Mouse (Mus musculus): ENCODE results near the gene Pcsk5.

The Pcsk5 gene

DNA sequence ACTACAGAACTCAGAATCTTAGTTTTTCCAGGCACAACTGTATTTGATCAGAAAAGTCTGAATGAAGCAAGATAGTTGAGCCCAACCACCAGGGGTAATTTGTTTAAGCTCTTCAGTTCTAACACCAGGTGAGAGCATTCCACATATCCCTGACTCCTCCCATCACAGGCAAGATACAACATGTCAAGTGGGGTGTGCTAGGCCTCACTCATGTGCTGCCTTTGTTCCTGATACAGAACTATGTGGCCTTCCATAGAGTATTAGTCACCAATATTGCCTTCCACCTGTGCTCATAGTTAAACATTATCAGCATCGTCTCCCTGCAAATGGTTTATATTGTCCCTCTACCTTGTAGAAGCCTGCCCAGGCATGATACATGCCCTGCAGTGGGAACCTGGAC lies 36.6 kb downstream of the Pcsk5 start:
- DNase-seq = no peak

DNA sequence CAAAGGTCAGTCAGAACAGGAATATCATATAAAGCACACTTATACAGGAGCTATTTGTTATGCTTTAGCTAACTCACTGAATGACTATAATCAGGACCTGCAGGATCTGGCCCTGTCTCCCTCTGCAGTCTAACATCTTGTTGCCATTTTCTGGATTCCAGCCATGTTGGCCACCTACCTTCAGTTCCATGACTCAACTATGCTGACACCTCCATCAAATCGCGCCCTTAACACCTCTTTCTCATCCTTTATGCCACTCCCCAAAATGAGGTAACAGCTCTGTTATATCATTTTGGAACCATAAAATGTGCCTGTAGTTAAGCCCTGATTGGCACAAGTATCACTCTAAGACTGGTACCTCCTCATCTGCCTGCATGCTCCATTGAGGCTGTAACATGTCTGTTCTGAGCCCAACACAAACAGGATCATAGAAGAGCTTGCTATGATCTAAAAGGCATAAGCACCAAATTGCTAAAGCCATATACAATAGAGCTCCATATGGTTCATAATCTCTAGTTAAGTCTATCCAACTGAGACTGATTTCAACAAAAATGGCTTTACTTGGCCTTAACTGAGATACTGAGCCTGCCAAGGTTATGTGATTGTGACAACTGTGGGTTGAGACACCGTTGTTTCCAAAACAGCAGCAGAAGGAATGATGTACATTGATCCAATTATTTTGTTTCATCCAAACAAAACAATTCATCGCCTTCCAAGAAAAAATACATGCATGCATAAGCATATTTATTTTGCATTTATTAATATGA lies 37.8 kb downstream of the Pcsk5 start:
- no peak for DNase-seq

DNA sequence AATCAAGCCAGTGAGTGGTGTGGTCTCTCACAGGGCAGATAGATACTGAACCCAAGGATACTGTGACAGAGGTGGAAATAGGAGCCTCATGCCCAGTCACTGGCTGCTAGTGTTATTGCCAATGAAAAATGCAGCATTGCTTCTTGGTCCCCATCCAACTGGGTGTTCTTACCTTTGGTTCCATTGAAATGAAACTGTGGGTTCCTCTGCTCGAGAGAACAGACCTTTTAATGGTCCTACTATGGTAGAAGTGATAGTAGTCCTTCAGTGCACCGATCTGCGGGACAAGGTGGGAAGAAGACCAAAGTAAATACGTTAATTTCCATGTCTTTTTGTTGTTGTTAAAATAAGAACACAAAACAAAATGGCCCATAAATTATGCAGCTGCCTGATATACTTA lies 44.0 kb downstream of the Pcsk5 start:
- DNase-seq = no peak

DNA sequence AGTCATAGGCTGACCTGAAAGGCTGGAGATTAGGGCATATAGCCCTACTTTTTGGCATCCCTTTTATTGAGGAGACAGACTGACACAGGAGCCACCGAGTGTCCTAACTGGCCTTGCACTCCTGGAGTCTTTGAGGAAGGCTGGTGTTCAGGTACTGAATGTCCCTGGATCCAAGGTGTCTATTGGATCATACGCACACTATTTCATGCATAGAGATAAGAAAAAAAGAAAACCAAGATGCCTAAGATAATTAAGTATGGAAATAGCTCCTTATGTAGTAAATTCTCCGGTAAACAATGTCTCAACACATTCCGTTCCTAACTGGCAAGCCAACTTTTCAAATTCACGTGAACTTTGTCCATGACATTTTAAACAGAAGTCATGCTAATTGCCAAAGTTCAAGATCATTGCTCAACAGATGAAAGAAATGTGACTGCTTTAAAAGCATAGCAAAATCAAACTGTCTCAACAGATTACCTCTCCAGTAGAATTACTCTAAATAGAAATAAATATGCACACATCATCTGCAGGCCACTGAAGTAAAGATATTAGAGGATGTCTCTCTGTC lies 45.9 kb downstream of the Pcsk5 start:
- DNase-seq = no peak

DNA sequence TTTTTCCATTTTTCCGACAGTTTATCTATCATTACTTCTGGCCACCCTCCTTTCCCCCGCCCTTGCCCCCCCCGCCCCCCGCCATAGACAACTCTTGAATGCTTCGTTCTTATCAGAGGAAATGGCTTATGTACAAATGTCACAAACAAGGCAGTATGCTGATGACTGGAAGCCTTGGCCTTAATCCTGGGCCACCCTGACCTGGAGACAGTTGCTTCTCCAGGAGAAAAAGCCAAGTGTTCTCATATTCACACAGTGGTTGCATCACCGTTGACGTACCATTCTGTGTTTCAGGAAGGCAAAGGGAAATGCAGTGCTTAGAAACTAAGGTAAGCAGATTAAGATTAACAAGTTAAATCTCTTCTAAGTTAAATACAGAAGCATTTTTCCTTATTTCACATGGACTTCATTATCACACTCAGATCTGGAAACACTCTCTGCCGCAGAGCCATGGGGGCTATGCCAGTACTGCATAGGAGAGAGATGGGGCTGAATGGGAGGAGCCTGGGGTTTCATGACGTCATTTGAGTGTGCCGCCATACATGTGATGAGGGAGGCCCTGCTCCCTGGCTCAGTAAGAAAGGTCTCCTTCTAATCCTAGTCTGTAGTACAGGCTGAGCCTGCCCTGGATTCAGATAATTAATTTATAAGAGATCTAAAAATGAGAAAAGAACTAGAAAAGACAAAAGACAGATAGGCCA lies 48.7 kb downstream of the Pcsk5 start:
- DNase-seq = no peak

DNA sequence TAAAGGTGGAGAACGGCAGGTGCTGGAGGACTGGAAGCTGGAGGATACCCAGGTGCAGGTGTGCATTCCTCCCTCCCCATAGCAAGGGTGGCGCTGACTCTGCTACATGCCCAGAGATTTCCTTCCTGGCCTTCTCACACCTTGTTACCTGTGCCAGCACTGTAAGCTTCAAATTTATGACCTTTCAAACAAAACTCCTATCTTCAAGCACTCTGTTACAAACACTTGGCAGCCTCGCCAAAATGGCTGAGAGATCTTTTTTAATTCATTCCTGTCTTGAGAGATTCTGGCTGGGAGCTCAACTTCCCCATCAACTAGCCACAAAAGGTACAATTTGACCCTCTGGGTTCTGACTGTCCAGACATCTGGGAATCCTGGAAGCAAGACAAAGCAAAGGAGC lies 50.7 kb downstream of the Pcsk5 start:
- no peak for DNase-seq

DNA sequence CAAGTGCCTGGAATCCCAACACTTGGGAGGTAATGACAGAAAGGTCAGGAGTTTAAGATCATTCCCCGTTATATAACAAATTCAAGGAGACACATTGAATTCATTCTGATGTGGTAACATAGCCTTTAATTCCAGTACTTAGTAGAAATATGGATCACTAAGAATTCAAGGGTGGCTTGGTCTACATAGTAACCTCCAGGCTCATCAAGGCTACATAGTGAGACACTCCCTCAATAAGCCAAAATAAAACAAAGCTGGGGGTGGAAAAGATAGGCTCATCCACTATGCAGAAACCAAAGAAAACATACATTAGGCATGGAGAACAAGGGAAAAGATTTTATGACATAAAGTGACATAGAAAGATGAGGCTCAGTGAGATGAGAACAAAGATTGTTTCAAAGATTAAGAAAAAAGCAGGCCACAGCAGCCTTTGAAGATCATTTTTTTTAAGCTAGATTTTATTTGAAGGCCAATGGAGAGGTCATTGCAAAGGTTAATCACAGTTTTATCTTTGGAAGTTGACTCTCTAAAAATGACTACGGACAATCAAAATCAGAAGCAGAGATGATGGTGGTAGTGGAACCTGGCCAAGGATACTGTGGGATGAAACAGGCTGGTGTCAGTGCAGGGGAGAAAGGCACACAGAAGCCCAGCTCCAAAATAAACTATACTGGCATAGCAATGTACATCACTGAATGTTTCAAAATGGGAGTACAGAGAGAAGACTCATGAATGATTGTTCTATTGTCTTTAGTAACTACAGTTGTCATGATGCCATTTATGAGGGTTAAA lies 52.8 kb downstream of the Pcsk5 start:
- no peak for DNase-seq

DNA sequence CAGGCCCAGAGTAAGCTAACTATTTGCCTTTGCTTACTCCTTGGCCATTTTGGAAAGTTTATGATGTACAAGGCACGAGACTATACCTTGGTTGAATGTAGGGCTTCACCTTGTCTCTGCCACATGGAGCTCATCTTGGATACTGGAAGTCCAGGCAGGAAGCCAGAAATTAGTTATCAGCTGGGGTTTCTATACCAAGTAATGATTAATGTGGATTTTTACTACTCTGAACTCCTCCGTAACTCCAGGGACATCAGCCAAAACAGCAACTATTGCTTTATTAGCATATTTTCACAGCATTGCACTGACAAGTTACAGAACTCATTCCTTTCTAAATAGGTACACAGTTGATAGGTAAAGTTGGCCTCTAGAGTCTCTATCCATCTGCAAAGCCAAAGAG lies 54.2 kb downstream of the Pcsk5 start:
- DNase-seq = no peak

DNA sequence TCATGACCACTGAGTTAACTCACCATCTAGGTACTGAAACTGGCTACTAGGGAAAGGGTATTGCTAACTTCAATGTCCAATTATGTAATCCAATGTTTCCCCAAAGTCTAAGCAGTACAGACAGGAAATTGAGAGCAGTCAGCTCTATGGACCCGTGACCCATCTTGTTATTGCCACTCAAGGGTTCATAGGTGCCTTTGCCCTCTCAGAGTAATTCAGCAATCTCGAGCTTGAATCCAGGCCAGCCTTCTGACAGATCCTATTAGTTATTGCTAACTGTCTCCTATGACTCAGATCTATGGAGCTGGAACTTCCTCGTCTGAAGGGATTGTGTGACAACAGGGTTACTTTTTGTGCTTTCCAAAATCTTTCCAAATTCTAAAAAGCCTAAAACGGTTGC lies 56.1 kb downstream of the Pcsk5 start:
- no peak for DNase-seq

DNA sequence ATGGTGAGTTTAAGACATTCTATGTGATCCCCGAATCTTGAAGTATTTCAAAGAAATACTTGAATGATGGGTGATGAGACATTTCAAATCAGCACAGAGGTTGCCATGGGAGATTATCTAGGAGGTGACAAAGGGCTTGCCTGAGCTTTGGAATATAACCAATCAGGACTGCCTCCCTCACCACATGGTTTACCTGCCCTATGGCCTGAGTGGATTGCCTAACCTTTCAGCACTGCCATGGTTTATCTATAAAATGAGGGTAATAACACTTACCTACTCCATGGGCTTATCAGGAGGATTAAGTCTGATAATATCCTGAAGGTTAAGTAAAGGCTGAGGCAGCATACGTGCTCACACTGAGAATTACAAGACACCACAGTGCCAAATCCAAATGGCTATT lies 61.5 kb downstream of the Pcsk5 start:
- no peak for DNase-seq

DNA sequence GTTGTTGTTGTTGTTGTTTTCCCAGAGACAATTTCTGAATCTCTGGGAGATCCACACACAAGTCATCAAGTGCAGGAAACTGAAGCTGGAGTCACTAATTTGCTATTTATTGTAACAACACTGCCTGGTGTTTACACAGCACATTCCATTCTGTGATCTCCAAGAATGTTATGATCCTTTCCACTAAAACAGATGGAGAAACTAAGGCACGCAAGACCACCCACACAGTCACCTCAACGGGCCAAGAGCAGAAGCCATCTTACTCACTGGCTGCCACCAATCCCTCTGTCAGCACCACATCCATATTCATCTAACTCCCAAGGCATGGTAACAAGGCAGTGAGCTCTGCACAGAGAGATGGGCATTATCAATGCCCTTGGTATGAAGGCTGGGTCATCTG lies 62.3 kb downstream of the Pcsk5 start:
- no peak for DNase-seq

DNA sequence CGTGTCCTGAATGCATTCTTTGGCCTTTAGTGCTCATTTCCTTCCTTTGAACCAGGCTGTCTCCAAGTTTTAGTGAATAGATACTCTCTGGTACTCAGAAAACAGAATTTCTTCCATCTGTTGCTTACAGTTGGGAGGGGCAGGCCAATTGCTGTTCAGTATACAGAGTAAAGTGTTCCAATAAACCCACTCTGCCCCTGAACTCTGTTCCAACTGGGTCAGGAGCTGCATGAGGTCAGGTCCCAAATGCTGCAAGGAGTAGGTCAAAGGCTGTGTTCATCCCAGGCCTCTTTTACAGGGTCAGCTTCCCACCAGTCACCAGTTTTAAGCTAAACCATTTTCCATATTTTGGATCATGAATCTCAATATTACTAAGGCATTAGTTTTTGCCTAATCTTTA lies 63.4 kb downstream of the Pcsk5 start:
- no peak for DNase-seq

DNA sequence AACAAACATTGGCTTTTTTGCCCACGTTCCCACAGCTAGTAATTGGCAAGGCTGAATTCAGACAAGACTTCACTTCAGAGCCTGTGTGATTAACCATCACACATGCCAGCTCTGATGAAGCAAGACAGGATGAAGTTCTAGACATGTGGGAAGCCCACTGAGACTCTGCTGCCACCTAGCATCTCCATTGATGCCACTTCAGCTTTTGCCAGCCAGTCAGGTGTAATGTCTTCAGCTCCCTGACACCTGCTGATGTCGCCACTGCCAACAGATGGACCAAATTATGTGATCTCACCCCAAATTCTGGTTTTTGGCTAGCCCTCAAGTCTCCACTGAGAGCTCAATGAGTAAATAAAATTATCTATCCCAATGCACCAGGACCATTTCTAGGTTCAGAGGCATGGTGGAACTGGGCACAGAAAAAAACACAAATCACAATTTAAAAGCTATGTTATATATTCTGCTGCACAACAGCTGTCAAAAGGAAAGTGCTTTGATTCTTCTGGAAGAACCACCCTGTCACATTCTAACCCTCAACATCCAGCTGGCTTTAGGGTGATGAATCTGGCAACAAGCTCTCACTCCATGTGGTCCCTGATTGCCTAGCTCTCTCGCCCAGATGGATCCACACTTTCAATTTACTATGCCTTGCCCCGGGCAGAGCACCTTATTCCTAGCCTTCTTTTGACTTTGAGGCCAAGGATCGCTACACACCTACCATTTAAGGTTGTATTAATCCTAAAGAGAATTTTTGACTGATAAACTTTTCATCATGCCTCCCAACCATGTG lies 67.6 kb downstream of the Pcsk5 start:
- peak; percentile 11 for DNase-seq

DNA sequence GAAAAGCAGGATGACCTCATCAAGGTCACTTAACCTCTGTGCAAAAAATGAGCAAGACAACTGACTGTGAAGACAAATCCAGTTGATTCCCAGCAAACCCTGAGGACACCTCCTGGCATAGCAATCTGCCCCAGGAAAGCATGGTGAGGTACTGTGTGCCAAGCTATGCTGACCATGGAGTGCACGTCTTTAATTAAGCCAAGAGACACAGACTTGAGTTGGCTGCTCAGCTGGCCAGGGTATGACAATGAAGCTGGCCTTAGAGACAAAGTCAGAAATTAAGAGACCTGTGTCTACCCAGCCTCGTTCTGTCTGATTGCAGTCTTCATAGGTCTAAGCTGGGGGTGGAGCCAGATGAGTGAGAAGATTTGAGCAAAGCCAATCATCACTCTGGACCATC lies 72.4 kb downstream of the Pcsk5 start:
- DNase-seq = no peak

DNA sequence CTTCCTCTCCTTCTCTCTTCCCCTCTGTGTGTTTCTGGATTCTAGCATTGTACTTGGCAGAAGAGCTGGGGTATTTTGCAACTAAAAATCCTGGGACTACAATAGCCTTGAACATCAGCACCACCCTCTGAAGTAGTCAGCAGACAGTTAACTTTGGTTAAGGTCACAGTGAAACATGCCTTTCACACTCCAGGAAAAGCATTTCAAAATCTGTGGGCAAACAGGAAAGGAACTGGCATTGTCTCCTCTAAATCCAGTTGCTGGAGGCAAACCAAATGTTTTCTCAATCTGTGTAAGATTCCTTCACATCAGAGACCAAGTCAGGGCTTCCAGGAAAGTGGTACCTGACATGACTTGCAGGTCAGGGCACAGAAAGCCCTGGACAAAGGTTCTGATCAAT lies 74.7 kb downstream of the Pcsk5 start:
- DNase-seq = no peak

DNA sequence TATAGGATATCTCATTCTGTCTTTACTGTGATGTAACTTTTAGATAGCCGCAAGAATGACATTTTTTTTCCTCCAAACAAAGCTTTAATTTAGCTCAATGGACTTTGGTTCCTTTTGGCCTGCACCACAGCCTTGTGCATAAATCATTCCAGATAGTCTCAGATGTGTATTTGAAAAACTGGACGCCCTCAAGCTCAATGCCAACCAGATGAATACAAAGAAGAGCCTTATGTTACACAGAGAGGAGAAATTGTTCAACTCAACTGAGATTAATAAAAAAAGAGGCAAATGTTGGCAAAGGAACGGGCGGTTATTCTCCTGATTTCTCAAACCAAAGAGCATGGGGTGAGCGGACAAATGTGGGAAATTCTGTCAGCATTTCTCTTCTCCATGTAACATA lies 75.8 kb downstream of the Pcsk5 start:
- DNase-seq = no peak

DNA sequence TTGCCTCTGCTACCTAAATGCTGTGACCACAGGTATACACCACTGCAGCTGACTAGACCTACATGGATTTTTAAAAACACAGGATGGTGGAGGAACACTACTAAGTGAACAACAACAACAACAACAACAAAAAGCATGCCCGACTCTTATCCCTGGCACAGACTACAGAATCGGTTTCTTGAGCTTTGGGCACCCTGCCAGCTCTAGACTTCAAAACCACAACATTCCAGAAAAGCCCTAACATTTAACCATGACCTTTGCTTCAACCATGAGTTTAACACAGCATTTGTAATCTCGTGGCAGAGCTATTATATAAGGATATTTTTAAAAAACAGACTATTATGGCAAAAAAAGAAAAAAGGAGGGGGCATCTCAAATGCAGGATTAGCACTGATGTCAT lies 84.6 kb downstream of the Pcsk5 start:
- no peak for DNase-seq

DNA sequence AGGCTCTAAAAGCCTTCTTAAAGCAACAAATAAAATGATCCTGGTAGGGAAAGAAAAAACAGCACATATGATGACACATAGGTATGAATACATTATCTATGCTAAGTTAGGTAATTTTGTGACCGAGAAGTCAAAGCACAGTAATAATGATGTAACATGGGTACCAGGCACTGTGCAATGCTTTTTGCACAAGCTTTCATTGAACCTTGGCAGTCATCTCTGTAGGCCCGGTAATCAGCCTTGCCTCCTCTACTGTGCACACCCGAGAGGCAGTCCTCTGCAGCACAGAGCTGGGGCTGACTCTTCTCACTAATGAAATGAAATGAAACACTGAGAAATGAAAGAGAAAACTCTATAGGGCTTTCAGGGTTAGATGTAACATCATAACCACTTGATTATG lies 89.1 kb downstream of the Pcsk5 start:
- no peak for DNase-seq

DNA sequence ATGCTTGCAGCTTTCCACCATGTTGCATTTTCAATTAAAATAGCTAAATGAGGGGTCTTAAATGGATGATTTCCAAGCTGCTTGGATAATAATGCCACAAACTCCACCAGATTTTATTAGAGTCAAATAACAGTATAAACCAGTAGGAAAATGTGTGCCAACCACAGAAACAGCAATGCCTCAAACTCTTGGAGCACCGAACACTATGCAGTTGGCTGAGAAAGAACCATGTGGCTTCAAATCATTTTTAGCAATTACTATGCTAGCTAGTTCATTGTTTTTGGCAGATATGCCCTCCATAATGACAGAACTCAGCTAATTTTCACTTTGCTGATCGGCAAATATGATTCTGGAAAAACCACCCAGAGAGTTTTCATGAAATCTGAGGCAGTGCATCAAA lies 92.1 kb downstream of the Pcsk5 start:
- DNase-seq = no peak

DNA sequence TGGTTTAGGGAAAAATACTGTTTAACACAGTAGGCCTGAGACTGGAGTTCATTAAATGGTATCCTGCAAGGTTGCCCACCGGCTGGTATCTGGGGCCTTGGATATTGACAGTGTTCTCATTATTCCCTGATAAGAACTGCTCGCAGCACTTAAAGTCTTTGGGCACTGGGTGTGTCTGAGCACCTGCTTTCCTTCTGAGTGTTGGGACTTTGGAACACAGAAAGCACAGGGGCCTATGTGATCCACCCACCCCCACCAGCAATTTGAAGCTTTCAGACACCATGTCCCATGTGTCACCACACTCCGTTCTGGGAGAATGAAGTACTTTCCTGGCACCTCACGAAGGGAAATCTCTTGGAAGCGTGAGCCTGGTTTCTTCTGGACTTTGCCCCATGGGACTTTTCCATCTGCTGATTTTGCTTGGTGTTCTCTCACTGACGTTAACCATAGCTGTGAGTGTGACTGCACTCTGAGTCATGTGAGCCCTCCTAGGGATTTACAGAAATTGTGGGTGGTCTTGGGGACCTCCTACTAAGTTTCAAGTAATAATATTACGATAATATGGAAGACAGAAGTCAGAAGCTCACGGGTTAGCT lies 92.9 kb downstream of the Pcsk5 start:
- DNase-seq = no peak

DNA sequence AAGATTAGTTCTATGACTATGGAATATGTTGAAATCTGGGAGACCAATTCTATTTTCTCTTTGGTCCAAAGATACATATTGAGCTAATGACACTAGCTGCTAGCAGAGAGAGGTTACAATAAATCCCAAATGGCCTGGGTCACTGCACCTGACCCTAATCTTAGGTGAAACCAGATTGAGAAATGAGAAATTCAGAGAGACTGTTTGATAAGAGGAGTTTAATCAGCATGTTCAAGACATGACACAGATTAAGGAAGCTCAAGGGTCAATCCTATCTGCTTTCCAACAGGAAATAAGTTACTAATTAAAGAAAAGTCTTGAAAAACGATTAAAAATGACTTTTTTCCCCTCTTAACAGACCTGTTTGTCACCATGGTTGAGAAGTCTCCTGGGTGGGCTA lies 96.0 kb downstream of the Pcsk5 start:
- no peak for DNase-seq

DNA sequence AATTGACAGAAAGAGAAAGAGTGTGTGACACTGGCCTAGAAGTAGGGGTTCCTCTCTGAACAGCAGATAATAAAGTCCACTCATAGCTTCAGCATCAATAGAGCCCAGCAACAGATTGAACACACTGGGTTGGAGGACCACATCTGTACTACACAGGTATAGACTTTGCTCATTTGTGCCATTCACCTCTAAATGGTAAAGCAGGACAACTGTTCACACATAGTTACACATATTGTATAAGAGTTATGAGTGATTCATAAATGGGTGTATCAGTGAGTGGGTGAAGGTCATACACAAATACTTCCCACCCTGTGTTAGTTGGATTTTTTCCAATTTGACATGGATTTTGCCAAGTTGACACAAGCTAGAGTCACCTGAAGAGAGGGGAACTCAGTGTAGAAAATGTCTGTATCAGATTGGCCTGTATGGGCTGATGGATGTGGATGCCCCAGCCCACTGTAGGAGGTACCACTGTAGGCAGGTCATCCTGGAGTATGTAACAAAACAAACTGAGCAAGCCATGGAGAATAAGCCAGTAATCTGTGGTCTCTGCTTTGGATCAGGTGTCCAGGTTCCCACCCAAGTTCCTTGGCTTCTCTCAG lies 104.7 kb downstream of the Pcsk5 start:
- DNase-seq = no peak
